Mouse (Mus musculus) erythroblast, embryonic 14.5 days (primary cell): ENCODE results near the gene Usp20.

Experiments
- GATA1 ChIP-seq: IDR thresholded peaks from 2 replicates; pipeline ENCODE4 v1.6.1; 2012; ENCODE audit warnings: low read length, inconsistent platforms, mixed read lengths
- TAL1 ChIP-seq: IDR thresholded peaks from 3 replicates; pipeline ENCODE4 v1.6.1; 2012; ENCODE audit warnings: low read length, inconsistent platforms, mixed read lengths

- no peak for TF ChIP-seq GATA1
- no peak for TF ChIP-seq TAL1
Observed at GRCm38 (mm10) chr2:31057549-31058177, 75.6 kb downstream of the Usp20 start.
